Mouse (Mus musculus): ENCODE measurements at regions not wholly inside any gene's neighbourhood (a gene's known extent, or its start where the extent isn't known, plus 50 kb on each side); places are given as distances from the start of the nearest gene placed in this dataset. TPM values are rescaled to one million over a fixed set of nuclear protein-coding genes. Genes with fewer than 3 reads are reported as not detected.

DNA sequence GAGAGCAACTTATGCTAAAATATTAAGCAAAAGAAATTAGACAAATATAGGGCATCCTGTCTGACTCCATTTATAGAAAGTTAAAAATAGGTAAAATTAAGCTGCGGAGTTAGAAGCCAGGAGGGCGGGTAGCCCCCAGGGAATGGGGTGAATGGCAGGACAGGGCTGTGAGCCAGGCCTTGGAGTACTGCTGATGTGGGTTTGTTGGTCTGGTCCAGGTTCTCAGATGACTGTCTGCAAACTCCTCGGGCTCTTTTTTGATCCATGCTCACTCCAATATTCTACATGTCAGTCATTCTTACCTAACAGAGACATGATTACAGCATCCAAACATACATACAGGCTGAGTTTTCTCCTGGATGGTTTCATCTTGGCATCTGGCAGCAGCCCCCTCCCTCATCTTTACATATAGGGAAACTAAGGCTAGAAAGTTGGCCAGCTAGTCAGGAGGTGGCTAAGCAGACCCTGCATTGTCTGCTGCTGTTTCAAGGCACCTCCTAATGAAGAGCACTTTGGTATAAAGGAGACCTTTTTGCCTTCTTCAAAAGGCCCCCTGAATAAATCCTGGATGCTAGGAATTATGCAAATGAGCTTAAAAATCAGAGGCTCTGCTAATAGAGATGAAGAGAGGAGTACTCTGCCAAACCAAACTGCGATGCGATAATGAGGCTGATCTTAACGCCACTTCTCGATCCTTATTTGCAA is 354.4 kb downstream of the Xylt1 start:
- H3K9ac ChIP-seq: no peak overlapping the region
- no peaks in the 10 kb centered on the region for H3K4me1 ChIP-seq (replicated peaks)
- no peaks in the 10 kb centered on the region for H3K27me3 ChIP-seq
- H3K27ac ChIP-seq (replicated peaks): no peak overlapping the region
- no peak overlapping the region for H3K4me2 ChIP-seq
- H3K9me3 ChIP-seq (replicated peaks): no peaks in the 10 kb centered on the region
- 76% methylated on average over 7 of the region's 7 CpGs for WGBS (ENCODE audit: insufficient replicate concordance)
- H3K36me3 ChIP-seq (replicated peaks): no peaks in the 10 kb centered on the region
- no peak overlapping the region for H3K4me3 ChIP-seq (replicated peaks)
- no peak for ATAC-seq (ENCODE audit: insufficient read depth)

DNA sequence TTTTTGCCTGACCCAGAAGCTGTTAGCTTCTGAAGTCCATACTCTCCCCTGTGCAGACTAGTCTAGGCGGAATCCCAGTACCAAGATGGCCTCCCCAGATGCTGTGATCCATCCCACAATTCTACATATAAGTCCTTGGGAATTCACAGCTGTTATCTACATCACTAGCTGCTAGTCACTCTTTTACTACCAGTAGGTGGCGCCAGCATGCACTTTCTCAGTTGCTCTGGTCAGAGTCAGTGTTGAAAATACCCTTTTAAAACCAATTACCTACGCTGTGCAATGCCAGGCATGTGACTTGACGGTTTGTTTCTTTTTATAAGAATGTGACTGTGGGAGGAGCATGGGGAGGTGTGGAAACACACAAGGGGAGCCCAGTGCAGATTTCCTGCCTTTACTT is 348.3 kb downstream of the Xylt1 start:
- Histone ChIP-seq H3K9ac (no peak overlapping the region), H3K36me3 (replicated peaks) (no peaks in the 10 kb centered on the region), H3K4me2 (no peak overlapping the region), H3K4me1 (replicated peaks) (no peaks in the 10 kb centered on the region), H3K27me3 (no peaks in the 10 kb centered on the region), H3K4me3 (replicated peaks) (no peak overlapping the region), H3K27ac (replicated peaks) (no peak overlapping the region), H3K9me3 (replicated peaks) (no peaks in the 10 kb centered on the region)
- no peak for ATAC-seq (ENCODE audit: insufficient read depth)
- 61% methylated on average over 4 of the region's 4 CpGs for WGBS (ENCODE audit: insufficient replicate concordance)

Small RNA genes in the stretch of these regions (microRNA-seq; reads per million reads assigned to microRNA genes)
- gene Gm24063: not detected

Data from liver, embryonic 15.5 days (tissue).